Mouse (Mus musculus): ENCODE measurements around the gene Zfp617.
"Not testable (repeated sequence)": the region's sequence is repeated elsewhere in the genome, so short reads cannot be mapped to it uniquely, and the experiment has no call there.

Zfp617 gene

GRCm38 (mm10) chr8:71952961-71953700 lies 44.7 kb downstream of the Zfp617 start:
- not testable (repeated sequence) for DNase-seq

GRCm38 (mm10) chr8:71954666-71955065 lies 46.2 kb downstream of the Zfp617 start:
- DNase-seq = no peak

GRCm38 (mm10) chr8:71960483-71960882 lies 52.0 kb downstream of the Zfp617 start:
- no peak for DNase-seq

GRCm38 (mm10) chr8:71961796-71962195 lies 53.4 kb downstream of the Zfp617 start:
- DNase-seq = no peak

GRCm38 (mm10) chr8:71964051-71964450 lies 55.6 kb downstream of the Zfp617 start:
- no peak for DNase-seq

GRCm38 (mm10) chr8:71965166-71965565 lies 56.7 kb downstream of the Zfp617 start:
- DNase-seq = no peak

GRCm38 (mm10) chr8:71966411-71966810 lies 58.0 kb downstream of the Zfp617 start:
- no peak for DNase-seq

GRCm38 (mm10) chr8:71967261-71967660 lies 58.8 kb downstream of the Zfp617 start:
- no peak for DNase-seq

GRCm38 (mm10) chr8:71968100-71968499 lies 59.7 kb downstream of the Zfp617 start:
- DNase-seq = no peak

- no peak for DNase-seq
Observed at GRCm38 (mm10) chr8:71968636-71969035, 60.2 kb downstream of the Zfp617 start.

- DNase-seq = peak; percentile 39
Observed at GRCm38 (mm10) chr8:71971945-71972344, 63.5 kb downstream of the Zfp617 start.

- DNase-seq = no peak
Observed at GRCm38 (mm10) chr8:71974211-71974610, 65.8 kb downstream of the Zfp617 start.

GRCm38 (mm10) chr8:71981032-71981431 lies 72.6 kb downstream of the Zfp617 start:
- DNase-seq = peak; percentile 18

GRCm38 (mm10) chr8:71981456-71981855 lies 73.0 kb downstream of the Zfp617 start:
- no peak for DNase-seq
